Mouse (Mus musculus): ENCODE results near the gene Paox. TPM values are rescaled to one million over a fixed set of nuclear protein-coding genes. Genes with fewer than 3 reads are reported as not detected.

Paox gene
- total RNA-seq, 1 experiment: 9.1 TPM

- Histone ChIP-seq H3K9me3 (ENCODE audit: control insufficient read depth, insufficient read depth, low read depth, low read length) (no peaks in the 10 kb centered on the region), H3K9ac (ENCODE audit: insufficient read depth, low read depth, low read length, poor library complexity, severe bottlenecking) (no peak overlapping the region), H3K4me3 (ENCODE audit: insufficient read depth in 1 of 2, low read depth in 1 of 2, low read length in 2 of 2, poor library complexity in 1 of 2, severe bottlenecking in 1 of 2) (no peak overlapping the region), H3K27ac (ENCODE audit: insufficient read depth, low read depth, low read length, poor library complexity, severe bottlenecking) (no peak overlapping the region), H3K36me3 (ENCODE audit: control insufficient read depth, insufficient read depth, low read length, poor library complexity, severe bottlenecking) (no peaks in the 10 kb centered on the region), H3K4me1 (ENCODE audit: control insufficient read depth in 2 of 2, insufficient read depth in 2 of 2, low read length in 2 of 2, poor library complexity in 1 of 2) (no peaks in the 10 kb centered on the region)
- TF ChIP-seq ZNF384 (IDR thresholded peaks at IDR 0.05; ENCODE audit: low read depth, low read length) (0 out of 2 replicates have a peak, but pooled peaks have one; percentile 9), MAFK (IDR thresholded peaks at IDR 0.05; ENCODE audit: insufficient read depth, low read depth, low read length) (no peak), ZC3H11A (IDR thresholded peaks at IDR 0.05; ENCODE audit: borderline replicate concordance, low read depth, low read length) (peak; percentile 92; the same call in 1 of the 2 replicates), HCFC1 (IDR thresholded peaks at IDR 0.05; ENCODE audit: borderline replicate concordance, insufficient read depth, low read length) (no peak), CHD2 (IDR thresholded peaks at IDR 0.05; ENCODE audit: low read depth, low read length) (no peak)
- in situ Hi-C loops (cut with MboI; ENCODE audit: low sequenced_read_pairs in 2 of 2, unreplicated experiment in 2 of 2): no loop called here
- DNase-seq (ENCODE audit: low read depth, low spot score): peak; percentile 79
Observed at GRCm38 (mm10) chr7:140078711-140079110, 36.9 kb upstream of the Paox start.

GRCm38 (mm10) chr7:140080503-140081156, 35.0 kb upstream of the Paox start:
- DNase-seq (ENCODE audit: low read depth, low spot score): peak; percentile 78
- no peak overlapping the region for H3K4me3 ChIP-seq (ENCODE audit: insufficient read depth in 1 of 2, low read depth in 1 of 2, low read length in 2 of 2, poor library complexity in 1 of 2, severe bottlenecking in 1 of 2)

GRCm38 (mm10) chr7:140081408-140082241, 34.0 kb upstream of the Paox start:
- Histone ChIP-seq H3K36me3 (ENCODE audit: control insufficient read depth, insufficient read depth, low read length, poor library complexity, severe bottlenecking) (no peaks in the 10 kb centered on the region), H3K9me3 (ENCODE audit: control insufficient read depth, insufficient read depth, low read depth, low read length) (no peaks in the 10 kb centered on the region), H3K27ac (ENCODE audit: insufficient read depth, low read depth, low read length, poor library complexity, severe bottlenecking) (no peak overlapping the region), H3K9ac (ENCODE audit: insufficient read depth, low read depth, low read length, poor library complexity, severe bottlenecking) (no peak overlapping the region), H3K4me1 (ENCODE audit: control insufficient read depth in 2 of 2, insufficient read depth in 2 of 2, low read length in 2 of 2, poor library complexity in 1 of 2) (peaks cover 0 to 2% of the 10 kb centered on the region in 2 experiments; a peak in 1 of 4 replicates), H3K4me3 (ENCODE audit: insufficient read depth in 1 of 2, low read depth in 1 of 2, low read length in 2 of 2, poor library complexity in 1 of 2, severe bottlenecking in 1 of 2) (no peak overlapping the region)
- DNase-seq (ENCODE audit: low read depth, low spot score): no peak
- in situ Hi-C loops (cut with MboI; ENCODE audit: low sequenced_read_pairs in 2 of 2, unreplicated experiment in 2 of 2): loop anchor here in 1 of 2 experiments (5.0 kb wide), 1 partner anchor 61 kb away; no protein-coding TSS in a partner anchor
- TF ChIP-seq MAFK (IDR thresholded peaks at IDR 0.05; ENCODE audit: insufficient read depth, low read depth, low read length) (no peak), ZC3H11A (IDR thresholded peaks at IDR 0.05; ENCODE audit: borderline replicate concordance, low read depth, low read length) (no peak), ZNF384 (IDR thresholded peaks at IDR 0.05; ENCODE audit: low read depth, low read length) (no peak), CHD2 (IDR thresholded peaks at IDR 0.05; ENCODE audit: low read depth, low read length) (no peak), HCFC1 (IDR thresholded peaks at IDR 0.05; ENCODE audit: borderline replicate concordance, insufficient read depth, low read length) (no peak)

More at GRCm38 (mm10) chr7:140080503-140081156, 35.0 kb upstream of the Paox start:
- in situ Hi-C loops (cut with MboI; ENCODE audit: low sequenced_read_pairs in 2 of 2, unreplicated experiment in 2 of 2): loop anchor here in 1 of 2 experiments (5.0 kb wide), 1 partner anchor 62 kb away; no protein-coding TSS in a partner anchor
- H3K4me1 ChIP-seq (ENCODE audit: control insufficient read depth in 2 of 2, insufficient read depth in 2 of 2, low read length in 2 of 2, poor library complexity in 1 of 2): no peaks in the 10 kb centered on the region
- H3K36me3 ChIP-seq (ENCODE audit: control insufficient read depth, insufficient read depth, low read length, poor library complexity, severe bottlenecking): no peaks in the 10 kb centered on the region
- TF ChIP-seq ZC3H11A (IDR thresholded peaks at IDR 0.05; ENCODE audit: borderline replicate concordance, low read depth, low read length): no peak
- TF ChIP-seq MAFK (IDR thresholded peaks at IDR 0.05; ENCODE audit: insufficient read depth, low read depth, low read length): no peak
- no peak for TF ChIP-seq ZNF384 (IDR thresholded peaks at IDR 0.05; ENCODE audit: low read depth, low read length)
- no peak overlapping the region for H3K27ac ChIP-seq (ENCODE audit: insufficient read depth, low read depth, low read length, poor library complexity, severe bottlenecking)
- no peaks in the 10 kb centered on the region for H3K9me3 ChIP-seq (ENCODE audit: control insufficient read depth, insufficient read depth, low read depth, low read length)
- no peak overlapping the region for H3K9ac ChIP-seq (ENCODE audit: insufficient read depth, low read depth, low read length, poor library complexity, severe bottlenecking)

- no peak within 1 kb of the TSS for H3K9ac ChIP-seq (ENCODE audit: insufficient read depth, low read depth, low read length, poor library complexity, severe bottlenecking)
- no peak within 1 kb of the TSS for H3K27ac ChIP-seq (ENCODE audit: insufficient read depth, low read depth, low read length, poor library complexity, severe bottlenecking)
- H3K9me3 ChIP-seq (ENCODE audit: control insufficient read depth, insufficient read depth, low read depth, low read length): no peaks in the 10 kb centered on the region
- H3K4me1 ChIP-seq (ENCODE audit: control insufficient read depth in 2 of 2, insufficient read depth in 2 of 2, low read length in 2 of 2, poor library complexity in 1 of 2): peaks cover 0 to 2% of the 10 kb centered on the region in 2 experiments; a peak in 1 of 4 replicates
- H3K4me3 ChIP-seq (ENCODE audit: insufficient read depth in 1 of 2, low read depth in 1 of 2, low read length in 2 of 2, poor library complexity in 1 of 2, severe bottlenecking in 1 of 2): no peak within 1 kb of the TSS
- no peaks in the 10 kb centered on the region for H3K36me3 ChIP-seq (ENCODE audit: control insufficient read depth, insufficient read depth, low read length, poor library complexity, severe bottlenecking)
- in situ Hi-C loops (cut with MboI; ENCODE audit: low sequenced_read_pairs in 2 of 2, unreplicated experiment in 2 of 2): loop anchor here in 1 of 2 experiments (5.0 kb wide), 1 partner anchor 60 kb away; no protein-coding TSS in a partner anchor
- peak; percentile 71 for DNase-seq (ENCODE audit: low read depth, low spot score)
- no peak for TF ChIP-seq MAFK (IDR thresholded peaks at IDR 0.05; ENCODE audit: insufficient read depth, low read depth, low read length)
- TF ChIP-seq CHD2 (IDR thresholded peaks at IDR 0.05; ENCODE audit: low read depth, low read length): no peak
- TF ChIP-seq ZC3H11A (IDR thresholded peaks at IDR 0.05; ENCODE audit: borderline replicate concordance, low read depth, low read length): no peak
- TF ChIP-seq ZNF384 (IDR thresholded peaks at IDR 0.05; ENCODE audit: low read depth, low read length): no peak
- no peak for TF ChIP-seq HCFC1 (IDR thresholded peaks at IDR 0.05; ENCODE audit: borderline replicate concordance, insufficient read depth, low read length)
Observed at GRCm38 (mm10) chr7:140082242-140082678, 33.3 kb upstream of the Paox start, which contains the start of gene Caly. TSS of gene Caly (minus strand) at chr7:140082548.
